Mouse (Mus musculus): ENCODE measurements around the gene Gm11127. TPM values are rescaled to one million over a fixed set of nuclear protein-coding genes. Genes with fewer than 3 reads are reported as not detected.
A peak's percentile ranks its signal among the peaks of the same experiment; 100 is the strongest.
"Not testable (repeated sequence)": the region's sequence is repeated elsewhere in the genome, so short reads cannot be mapped to it uniquely, and the experiment has no call there.

The Gm11127 gene
- polyA plus RNA-seq (2016; fragmentation: Nextera tagmentation; extraction: Ambion mirVana) = not detected in 2 replicates

DNA sequence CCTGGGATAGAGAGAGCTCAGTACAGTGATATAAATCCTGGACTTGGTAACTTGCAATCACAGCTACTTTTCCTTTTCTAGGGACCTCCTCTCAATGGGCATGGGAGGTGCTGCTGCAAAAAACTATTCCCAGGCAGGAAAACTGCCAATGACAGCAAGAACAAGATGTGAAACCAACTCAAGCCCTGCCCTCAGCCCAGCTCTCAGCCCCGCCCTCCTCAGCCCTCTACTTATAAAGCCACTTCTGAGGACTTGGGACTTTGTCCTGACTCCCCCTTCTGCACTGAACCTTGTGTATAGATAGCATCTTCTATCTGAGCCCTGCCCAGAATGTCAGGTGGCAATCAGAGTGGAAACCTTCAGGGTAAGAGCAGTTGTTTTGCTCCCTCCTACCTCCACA lies at the start of gene Gm11127:
Gene Gm11127, minus strand, starts transcription at position 10 of the 400 bp plus-strand sequence.
- not testable (repeated sequence) for H3K27me3 ChIP-seq; H3K27ac ChIP-seq; H3K9ac ChIP-seq (replicated peaks); H3K4me2 ChIP-seq; ATAC-seq (ENCODE audit: insufficient number of reproducible peaks, insufficient read depth, low FRiP score, low TSS enrichment, low read depth); H3K9me3 ChIP-seq; H3K4me3 ChIP-seq (replicated peaks); H3K4me1 ChIP-seq (replicated peaks); H3K36me3 ChIP-seq
- WGBS = 55% methylated on average over 1 of the region's 1 CpGs

DNA sequence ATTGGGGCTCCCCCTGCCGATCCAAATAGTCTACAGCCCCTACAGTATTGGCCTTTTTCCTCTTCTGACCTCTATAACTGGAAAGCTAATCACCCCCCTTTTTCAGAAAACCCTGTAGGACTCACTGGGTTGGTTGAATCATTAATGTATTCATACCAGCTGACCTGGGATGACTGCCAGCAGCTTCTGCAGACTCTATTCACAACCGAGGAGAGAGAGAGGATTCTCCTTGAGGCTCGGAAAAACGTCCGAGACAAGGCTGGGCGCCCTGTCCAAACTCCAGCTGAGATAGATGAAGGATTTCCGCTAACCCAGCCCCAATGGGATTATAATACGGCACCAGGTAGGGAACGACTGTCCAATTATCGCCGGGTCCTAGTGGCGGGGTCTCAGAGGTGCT lies 43.9 kb upstream of the Gm11127 start:
- not testable (repeated sequence) for H3K36me3 ChIP-seq; H3K4me1 ChIP-seq (replicated peaks); H3K4me3 ChIP-seq (replicated peaks); H3K27ac ChIP-seq; ATAC-seq (ENCODE audit: insufficient number of reproducible peaks, insufficient read depth, low FRiP score, low TSS enrichment, low read depth); H3K9me3 ChIP-seq; H3K4me2 ChIP-seq; H3K9ac ChIP-seq (replicated peaks); H3K27me3 ChIP-seq
- 91% methylated on average over 12 of the region's 12 CpGs for WGBS

DNA sequence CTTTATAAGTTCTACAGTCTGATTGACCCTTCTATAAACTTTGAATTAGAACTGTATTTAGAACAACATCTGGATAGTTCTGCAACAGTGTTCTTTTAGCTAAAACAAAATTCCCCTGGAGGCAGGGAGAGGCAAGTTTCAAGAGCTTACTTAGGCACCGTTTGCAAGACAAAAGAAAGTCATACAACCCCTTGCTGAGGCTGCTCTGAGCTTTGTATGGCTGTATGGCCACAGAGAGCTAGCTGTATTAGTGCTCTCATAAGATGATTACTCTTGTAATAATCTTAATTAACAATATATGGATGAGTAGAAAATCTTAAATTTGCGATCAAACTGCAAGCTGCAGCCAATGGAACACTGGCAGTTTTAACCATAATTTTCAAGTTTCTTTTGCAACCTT lies 41.4 kb upstream of the Gm11127 start:
- not testable (repeated sequence) for H3K4me3 ChIP-seq (replicated peaks); H3K9me3 ChIP-seq; H3K27ac ChIP-seq; ATAC-seq (ENCODE audit: insufficient number of reproducible peaks, insufficient read depth, low FRiP score, low TSS enrichment, low read depth); H3K4me2 ChIP-seq; H3K4me1 ChIP-seq (replicated peaks); H3K36me3 ChIP-seq; H3K9ac ChIP-seq (replicated peaks); H3K27me3 ChIP-seq
- WGBS = 66% methylated on average over 2 of the region's 2 CpGs

DNA sequence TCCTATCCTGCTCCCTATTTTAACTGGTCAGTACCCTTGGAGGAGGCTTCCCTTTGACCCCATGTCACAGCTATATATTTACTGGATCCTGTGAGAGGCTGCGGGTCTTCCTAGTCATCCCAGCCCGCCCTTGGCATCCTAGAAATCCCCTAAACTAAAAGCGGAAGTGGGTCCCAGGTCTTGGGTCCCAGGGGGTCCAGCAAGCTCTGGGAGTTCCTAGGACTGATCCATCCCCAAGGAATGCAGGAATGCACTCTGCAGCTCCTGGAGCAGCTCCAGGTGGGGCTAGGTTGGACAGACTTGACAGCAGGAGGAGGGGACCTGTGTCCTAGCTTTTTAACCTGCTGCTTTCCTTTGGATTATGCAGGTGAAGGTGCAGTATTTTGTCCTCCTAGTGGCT lies 35.8 kb upstream of the Gm11127 start:
- H3K9me3 ChIP-seq = no peaks in the 10 kb centered on the region
- H3K36me3 ChIP-seq = no peaks in the 10 kb centered on the region
- no peaks in the 10 kb centered on the region for H3K4me1 ChIP-seq (replicated peaks)
- no peak overlapping the region for H3K4me2 ChIP-seq
- WGBS = 22% methylated on average over 3 of the region's 3 CpGs
- H3K27ac ChIP-seq = no peak overlapping the region
- no peak overlapping the region for H3K9ac ChIP-seq (replicated peaks)
- ATAC-seq (ENCODE audit: insufficient number of reproducible peaks, insufficient read depth, low FRiP score, low TSS enrichment, low read depth) = no peak
- no peak overlapping the region for H3K4me3 ChIP-seq (replicated peaks)
- peaks cover 9% of the 10 kb centered on the region for H3K27me3 ChIP-seq

DNA sequence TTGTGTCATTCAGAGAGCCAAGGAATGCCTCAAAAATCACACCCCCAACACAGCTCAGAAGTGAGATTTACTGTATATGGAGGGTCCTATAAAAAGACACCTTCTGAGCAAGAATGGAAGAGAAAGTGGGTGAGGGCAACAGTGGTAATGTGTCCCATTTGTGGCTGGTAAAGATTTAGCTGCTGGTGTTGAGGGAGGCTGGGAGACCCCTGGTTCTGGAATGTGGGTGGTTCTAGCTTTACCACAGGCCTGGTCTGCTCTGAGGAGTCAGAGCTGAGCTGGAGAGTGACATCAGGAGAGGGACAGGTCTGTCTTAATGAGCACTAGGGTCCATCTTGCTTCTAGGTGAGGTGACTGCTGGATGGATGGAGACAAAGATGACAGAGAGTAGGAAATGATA lies 34.3 kb upstream of the Gm11127 start:
- H3K36me3 ChIP-seq; H3K4me2 ChIP-seq; H3K9me3 ChIP-seq; H3K27ac ChIP-seq; H3K27me3 ChIP-seq; ATAC-seq (ENCODE audit: insufficient number of reproducible peaks, insufficient read depth, low FRiP score, low TSS enrichment, low read depth); H3K9ac ChIP-seq (replicated peaks); H3K4me1 ChIP-seq (replicated peaks); H3K4me3 ChIP-seq (replicated peaks): not testable (repeated sequence)

DNA sequence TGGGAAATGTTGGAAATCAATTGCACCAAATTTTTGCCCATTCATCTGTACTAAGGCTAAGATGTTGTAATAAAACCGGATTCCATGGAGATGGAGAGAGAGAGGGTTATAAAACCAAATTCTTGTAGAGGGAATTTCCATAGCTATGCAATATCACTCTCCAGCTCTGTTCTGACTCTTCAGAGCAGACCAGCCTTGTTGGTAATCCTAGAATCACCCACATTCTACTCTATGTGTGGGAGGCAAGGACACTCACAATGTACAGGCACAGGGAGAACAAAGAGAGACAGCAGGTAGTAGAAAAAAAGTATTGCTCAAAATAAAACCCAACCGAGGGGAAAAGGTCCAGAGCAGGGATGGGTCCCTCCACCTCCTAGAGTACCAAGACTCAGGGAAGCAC lies 33.8 kb upstream of the Gm11127 start:
- not testable (repeated sequence) for H3K4me3 ChIP-seq (replicated peaks); H3K36me3 ChIP-seq; H3K27me3 ChIP-seq; H3K4me2 ChIP-seq; H3K9me3 ChIP-seq; H3K4me1 ChIP-seq (replicated peaks); H3K9ac ChIP-seq (replicated peaks); H3K27ac ChIP-seq; ATAC-seq (ENCODE audit: insufficient number of reproducible peaks, insufficient read depth, low FRiP score, low TSS enrichment, low read depth)
- no CpG with 5 or more reads among the region's 2 CpGs for WGBS

DNA sequence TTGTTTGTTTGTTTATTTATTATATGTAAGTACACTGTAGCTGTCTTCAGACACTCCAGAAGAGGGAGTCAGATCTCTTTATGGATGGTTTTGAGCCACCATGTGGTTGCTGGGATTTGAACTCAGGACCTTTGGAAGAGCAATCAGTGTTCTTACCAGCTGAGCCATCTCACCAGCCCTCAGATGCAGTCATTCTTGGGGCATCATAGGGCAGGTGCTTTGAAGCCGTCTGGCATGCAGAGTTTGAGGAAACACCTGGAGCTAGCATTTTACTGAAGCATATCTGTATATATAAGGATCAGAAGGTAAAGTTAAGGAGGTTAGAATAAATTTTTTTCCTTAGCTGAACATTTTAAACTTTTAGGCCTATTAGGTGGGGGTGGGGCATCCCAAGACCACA lies 27.8 kb upstream of the Gm11127 start:
- not testable (repeated sequence) for H3K36me3 ChIP-seq; H3K4me2 ChIP-seq; H3K4me3 ChIP-seq (replicated peaks); H3K27ac ChIP-seq; ATAC-seq (ENCODE audit: insufficient number of reproducible peaks, insufficient read depth, low FRiP score, low TSS enrichment, low read depth); H3K4me1 ChIP-seq (replicated peaks); H3K9me3 ChIP-seq; H3K9ac ChIP-seq (replicated peaks)
- WGBS = 71% methylated on average over 1 of the region's 1 CpGs
- peaks cover 47% of the 10 kb centered on the region for H3K27me3 ChIP-seq

DNA sequence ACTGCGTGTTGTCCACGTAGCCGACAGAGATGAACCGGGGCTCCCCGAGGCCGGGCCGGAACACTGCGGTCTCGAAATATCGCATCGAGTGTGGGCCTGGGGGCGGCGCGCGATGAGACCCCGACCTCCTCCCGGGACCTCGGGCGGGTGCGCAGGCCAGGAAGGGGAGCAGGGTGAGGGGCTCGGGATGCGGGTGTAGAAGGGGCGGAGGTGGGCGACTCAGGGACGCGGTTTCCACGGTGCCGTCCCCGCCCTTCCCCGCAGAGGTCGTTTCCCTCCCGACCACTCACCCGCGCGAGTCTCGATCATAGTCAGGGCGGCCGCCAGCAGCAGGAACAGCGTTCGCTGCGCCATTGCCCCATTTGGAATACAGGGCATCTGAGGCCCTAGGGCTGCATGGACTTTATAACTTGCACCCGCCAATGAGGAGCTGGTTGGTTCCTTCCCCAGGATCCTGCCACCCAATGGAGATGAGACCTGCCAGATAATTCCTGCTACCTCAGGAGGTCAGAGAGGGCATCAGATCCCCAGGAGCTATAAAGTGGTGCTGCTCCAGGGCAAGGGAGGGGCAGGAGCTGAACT lies 25.8 kb upstream of the Gm11127 start:
- 1% methylated on average over 42 of the region's 42 CpGs for WGBS
- 0 out of 2 replicates have a peak, but pooled peaks have one; percentile 20 for ATAC-seq (ENCODE audit: insufficient number of reproducible peaks, insufficient read depth, low FRiP score, low TSS enrichment, low read depth)
- Histone ChIP-seq H3K4me3 (replicated peaks) (peak overlapping the region; percentile 52), H3K9ac (replicated peaks) (peak overlapping the region; percentile 52), H3K36me3 (no peaks in the 10 kb centered on the region), H3K27me3 (peaks cover 50% of the 10 kb centered on the region), H3K4me2 (peak overlapping the region; percentile 94), H3K4me1 (replicated peaks) (peaks cover 4% of the 10 kb centered on the region; the same call in 1 of the 2 replicates), H3K9me3 (no peaks in the 10 kb centered on the region), H3K27ac (no peak overlapping the region)

DNA sequence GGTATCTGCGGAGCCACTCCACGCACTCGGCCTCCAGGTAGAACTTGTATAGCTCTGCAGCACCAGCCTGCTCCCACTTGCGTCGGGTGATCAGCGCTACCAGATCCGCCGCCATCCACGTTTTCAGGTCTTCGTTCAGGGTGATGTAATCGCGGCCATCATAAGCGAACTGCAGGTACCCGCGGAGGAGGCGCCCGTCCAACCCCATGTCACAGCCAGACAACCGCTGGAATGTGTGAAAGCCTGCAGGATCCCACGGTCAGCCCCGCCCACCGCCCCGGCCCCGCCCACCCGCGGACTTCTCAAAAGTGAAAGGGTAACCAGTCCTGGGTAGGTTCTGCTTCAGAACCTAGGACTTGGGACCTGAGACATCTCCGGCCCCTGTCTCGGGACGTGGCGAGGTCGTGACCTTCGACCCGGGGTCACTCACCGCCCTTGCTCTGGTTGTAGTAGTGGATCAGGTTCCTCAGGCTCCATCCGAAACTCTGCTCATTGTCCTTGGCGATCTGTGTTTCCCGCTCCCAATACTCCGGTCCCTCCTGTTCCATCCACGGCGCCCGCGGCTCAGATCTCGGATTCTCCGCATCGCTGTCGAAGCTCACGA lies 25.2 kb upstream of the Gm11127 start:
- 1% methylated on average over 46 of the region's 46 CpGs for WGBS
- ATAC-seq (ENCODE audit: insufficient number of reproducible peaks, insufficient read depth, low FRiP score, low TSS enrichment, low read depth) = peak; percentile 81
- peak overlapping the region; percentile 94 for H3K4me2 ChIP-seq
- peaks cover 50% of the 10 kb centered on the region for H3K27me3 ChIP-seq
- H3K9me3 ChIP-seq = no peaks in the 10 kb centered on the region
- peaks cover 4% of the 10 kb centered on the region; the same call in 1 of the 2 replicates for H3K4me1 ChIP-seq (replicated peaks)
- no peak overlapping the region for H3K27ac ChIP-seq
- peak overlapping the region; percentile 52 for H3K4me3 ChIP-seq (replicated peaks)
- peak overlapping the region; percentile 52 for H3K9ac ChIP-seq (replicated peaks)
- no peaks in the 10 kb centered on the region for H3K36me3 ChIP-seq

DNA sequence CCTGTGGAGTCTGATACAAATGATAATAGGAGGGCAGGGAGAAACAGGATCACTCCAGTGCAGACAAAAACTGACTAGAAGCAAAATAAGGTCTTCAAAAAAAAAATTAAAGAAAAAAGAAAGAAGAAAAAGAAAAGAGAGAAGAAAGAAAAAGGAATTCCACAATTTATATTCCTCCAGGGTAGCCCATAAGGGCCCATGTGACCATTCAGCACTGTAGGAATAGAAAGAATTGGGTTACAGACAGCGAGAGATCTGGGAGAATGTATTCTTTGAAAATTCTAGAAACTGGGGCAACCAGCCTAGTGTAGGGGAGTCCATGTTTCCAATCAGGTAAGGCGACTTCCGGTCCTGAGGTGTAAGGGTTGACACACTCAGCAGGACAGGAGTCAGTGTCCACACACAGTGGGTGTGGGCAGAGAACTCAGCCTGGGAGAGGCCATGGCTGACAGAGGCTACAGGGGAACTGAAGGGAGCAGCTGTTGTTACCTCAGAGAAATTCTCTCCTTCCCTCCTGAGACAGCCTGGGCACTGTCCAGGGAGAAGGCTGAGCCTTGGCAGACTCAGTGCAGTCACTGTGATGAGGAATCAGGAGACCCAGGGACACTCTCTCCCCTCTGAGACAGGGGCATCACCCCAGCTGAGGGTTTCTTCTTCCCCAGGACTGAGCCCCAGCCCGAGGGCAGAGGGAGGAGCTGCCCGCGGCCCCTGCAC lies 24.5 kb upstream of the Gm11127 start:
- H3K9ac ChIP-seq (replicated peaks); H3K4me1 ChIP-seq (replicated peaks); H3K36me3 ChIP-seq; H3K27ac ChIP-seq; ATAC-seq (ENCODE audit: insufficient number of reproducible peaks, insufficient read depth, low FRiP score, low TSS enrichment, low read depth); H3K9me3 ChIP-seq: not testable (repeated sequence)
- H3K4me3 ChIP-seq (replicated peaks) = peak overlapping the region; percentile 52
- peak overlapping the region; percentile 94 for H3K4me2 ChIP-seq
- peaks cover 50% of the 10 kb centered on the region for H3K27me3 ChIP-seq
- WGBS = 25% methylated on average over 6 of the region's 6 CpGs

DNA sequence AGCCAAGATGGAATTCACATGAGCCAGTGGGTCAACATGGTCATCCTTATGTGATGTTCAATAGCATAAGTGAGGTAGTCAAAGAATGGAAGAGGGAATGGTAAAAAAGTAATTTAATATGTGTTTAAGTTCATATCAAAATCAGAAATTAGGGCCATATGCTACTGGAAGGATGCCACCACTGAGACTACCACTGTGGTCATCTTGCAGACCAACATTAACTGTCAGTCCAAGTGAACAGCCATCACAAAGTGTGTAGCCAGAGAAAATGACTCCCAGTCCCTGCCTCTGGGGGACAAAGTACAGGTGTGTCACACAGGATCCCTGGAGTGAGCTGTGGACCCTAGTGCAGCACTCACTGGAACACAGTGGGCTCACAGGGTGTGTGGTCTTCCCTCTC lies 23.7 kb upstream of the Gm11127 start:
- peaks cover 50% of the 10 kb centered on the region for H3K27me3 ChIP-seq
- H3K4me2 ChIP-seq; H3K4me1 ChIP-seq (replicated peaks); H3K4me3 ChIP-seq (replicated peaks); ATAC-seq (ENCODE audit: insufficient number of reproducible peaks, insufficient read depth, low FRiP score, low TSS enrichment, low read depth); H3K9me3 ChIP-seq; H3K27ac ChIP-seq; H3K36me3 ChIP-seq; H3K9ac ChIP-seq (replicated peaks): not testable (repeated sequence)
